Mouse (Mus musculus): ENCODE data around the gene Cfap43. TPM values are rescaled to one million over a fixed set of nuclear protein-coding genes. Genes with fewer than 3 reads are reported as not detected.

The Cfap43 gene
- polyA plus RNA-seq, 2 experiments, result 0.08 to 0.11 TPM

DNA sequence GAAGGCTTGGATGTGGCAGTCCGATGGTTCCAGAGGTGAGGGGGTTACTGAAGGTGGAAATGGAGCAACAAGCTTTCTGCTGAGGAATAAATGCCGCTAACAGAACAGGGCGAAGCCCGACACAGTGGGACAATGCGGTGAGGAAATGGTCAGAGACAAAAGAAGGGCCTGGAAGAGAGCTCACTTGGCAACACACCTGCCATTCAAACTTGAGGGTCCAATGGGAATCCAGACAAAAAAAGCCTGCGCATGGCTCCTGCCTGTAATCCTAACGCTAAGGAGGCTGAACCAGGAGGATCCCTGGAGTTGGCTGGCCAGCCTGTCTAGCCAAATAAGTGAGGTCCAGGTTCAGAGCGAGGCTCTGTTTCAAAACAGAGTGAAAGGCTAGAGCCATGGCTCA is 222.7 kb downstream of the Cfap43 start:
- H3K4me1 ChIP-seq (ENCODE audit: control insufficient read depth, insufficient read depth, low read length), result peaks cover 8% of the 10 kb centered on the region
- 95% methylated on average over 8 of the region's 8 CpGs for whole genome bisulfite sequencing
- no peaks in the 10 kb centered on the region for H3K36me3 ChIP-seq (ENCODE audit: control insufficient read depth, insufficient read depth, low read length)
- DNase-seq (ENCODE audit: low spot score) (no peak), ATAC-seq (ENCODE audit: low FRiP score, low read depth) (no peak)
- H3K4me2 ChIP-seq (replicated peaks; ENCODE audit: low read depth, low read length, severe bottlenecking), result no peak overlapping the region
- no peaks in the 10 kb centered on the region for H3K27me3 ChIP-seq (ENCODE audit: control insufficient read depth, insufficient read depth, low read length)
- no peaks in the 10 kb centered on the region for H3K9me3 ChIP-seq (ENCODE audit: control insufficient read depth, low read length)
- H3K27ac ChIP-seq (replicated peaks; ENCODE audit: low read depth, low read length), result no peak overlapping the region
- no peak for TF ChIP-seq POLR2A (IDR thresholded peaks at IDR 0.05; ENCODE audit: borderline replicate concordance, extremely low read depth, insufficient read depth, insufficient read length)
- no peak overlapping the region for H3K4me3 ChIP-seq (replicated peaks; ENCODE audit: low read length)
- no peak overlapping the region for H3K9ac ChIP-seq (ENCODE audit: low read depth, low read length, severe bottlenecking)

GRCm38 (mm10) chr19:47695725-47696124 is 223.4 kb downstream of the Cfap43 start:
- H3K9ac ChIP-seq (ENCODE audit: low read depth, low read length, severe bottlenecking), result no peak overlapping the region
- H3K27ac ChIP-seq (replicated peaks; ENCODE audit: low read depth, low read length), result no peak overlapping the region
- no peak for TF ChIP-seq POLR2A (IDR thresholded peaks at IDR 0.05; ENCODE audit: borderline replicate concordance, extremely low read depth, insufficient read depth, insufficient read length)
- H3K4me1 ChIP-seq (ENCODE audit: control insufficient read depth, insufficient read depth, low read length), result peaks cover 10% of the 10 kb centered on the region
- no peaks in the 10 kb centered on the region for H3K9me3 ChIP-seq (ENCODE audit: control insufficient read depth, low read length)
- no peak overlapping the region for H3K4me3 ChIP-seq (replicated peaks; ENCODE audit: low read length)
- no peak overlapping the region for H3K4me2 ChIP-seq (replicated peaks; ENCODE audit: low read depth, low read length, severe bottlenecking)
- ATAC-seq (ENCODE audit: low FRiP score, low read depth) (no peak), DNase-seq (ENCODE audit: low spot score) (no peak)
- H3K27me3 ChIP-seq (ENCODE audit: control insufficient read depth, insufficient read depth, low read length), result no peaks in the 10 kb centered on the region
- WGBS, result 91% methylated on average over 6 of the region's 6 CpGs
- H3K36me3 ChIP-seq (ENCODE audit: control insufficient read depth, insufficient read depth, low read length), result no peaks in the 10 kb centered on the region

- Histone ChIP-seq H3K4me2 (replicated peaks; ENCODE audit: low read depth, low read length, severe bottlenecking) (peak within 1 kb of the TSS; percentile 11; the same call in 1 of the 2 replicates), H3K4me3 (replicated peaks; ENCODE audit: low read length) (peak within 1 kb of the TSS; percentile 4), H3K36me3 (ENCODE audit: control insufficient read depth, insufficient read depth, low read length) (no peaks in the 10 kb centered on the region), H3K4me1 (ENCODE audit: control insufficient read depth, insufficient read depth, low read length) (peaks cover 10% of the 10 kb centered on the region), H3K27me3 (ENCODE audit: control insufficient read depth, insufficient read depth, low read length) (no peaks in the 10 kb centered on the region), H3K9ac (ENCODE audit: low read depth, low read length, severe bottlenecking) (no peak within 1 kb of the TSS), H3K27ac (replicated peaks; ENCODE audit: low read depth, low read length) (no peak within 1 kb of the TSS), H3K9me3 (ENCODE audit: control insufficient read depth, low read length) (no peaks in the 10 kb centered on the region)
- no peak for TF ChIP-seq POLR2A (IDR thresholded peaks at IDR 0.05; ENCODE audit: borderline replicate concordance, extremely low read depth, insufficient read depth, insufficient read length)
- 52% methylated on average over 6 of the region's 6 CpGs for WGBS
- ATAC-seq (ENCODE audit: low FRiP score, low read depth) (no peak), DNase-seq (ENCODE audit: low spot score) (no peak)
Measured at GRCm38 (mm10) chr19:47691994-47692393, 227.1 kb downstream of the Cfap43 start, which contains the start of gene Col17a1. Gene Col17a1, minus strand, starts transcription at chr19:47692094.

GRCm38 (mm10) chr19:47689592-47689991 is 229.5 kb downstream of the Cfap43 start:
- no peaks in the 10 kb centered on the region for H3K9me3 ChIP-seq (ENCODE audit: control insufficient read depth, low read length)
- no peak for ATAC-seq (ENCODE audit: low FRiP score, low read depth)
- H3K27me3 ChIP-seq (ENCODE audit: control insufficient read depth, insufficient read depth, low read length), result no peaks in the 10 kb centered on the region
- 91% methylated on average over 7 of the region's 7 CpGs for WGBS
- no peaks in the 10 kb centered on the region for H3K36me3 ChIP-seq (ENCODE audit: control insufficient read depth, insufficient read depth, low read length)
- no peak for DNase-seq (ENCODE audit: low spot score)
- no peak for TF ChIP-seq POLR2A (IDR thresholded peaks at IDR 0.05; ENCODE audit: borderline replicate concordance, extremely low read depth, insufficient read depth, insufficient read length)
- no peak overlapping the region for H3K4me2 ChIP-seq (replicated peaks; ENCODE audit: low read depth, low read length, severe bottlenecking)
- peaks cover 15% of the 10 kb centered on the region for H3K4me1 ChIP-seq (ENCODE audit: control insufficient read depth, insufficient read depth, low read length)
- no peak overlapping the region for H3K4me3 ChIP-seq (replicated peaks; ENCODE audit: low read length)
- no peak overlapping the region for H3K9ac ChIP-seq (ENCODE audit: low read depth, low read length, severe bottlenecking)
- no peak overlapping the region for H3K27ac ChIP-seq (replicated peaks; ENCODE audit: low read depth, low read length)

Small RNA genes within 50 kb of the gene (microRNA-seq; reads per million reads assigned to microRNA genes)
- gene Gm22240 (not detected), gene Mir8090 (not detected)

Other genes starting within 250 kb of the Cfap43 start
- 33.8 and 35.3 TPM in 2 replicates for gene Col17a1, start 227.2 kb downstream of the Cfap43 start, polyA plus RNA-seq (2012; rRNA removed)
- gene Col17a1, start 227.2 kb downstream of the Cfap43 start, polyA plus RNA-seq (2014; fragmentation: Nextera tagmentation; extraction: Ambion mirVana), result 29.7 and 31.1 TPM in 2 replicates
- gene Sfr1, start 187.6 kb downstream of the Cfap43 start, polyA plus RNA-seq (2012; rRNA removed), result 163 and 176 TPM in 2 replicates
- gene Sfr1, start 187.6 kb downstream of the Cfap43 start, polyA plus RNA-seq (2014; fragmentation: Nextera tagmentation; extraction: Ambion mirVana), result 306 and 319 TPM in 2 replicates
- gene Gsto1, start 64.3 kb downstream of the Cfap43 start, polyA plus RNA-seq (2012; rRNA removed), result 71.3 and 79.9 TPM in 2 replicates
- gene Gsto1, start 64.3 kb downstream of the Cfap43 start, polyA plus RNA-seq (2014; fragmentation: Nextera tagmentation; extraction: Ambion mirVana), result 132 and 134 TPM in 2 replicates
- 1.2 and 1.6 TPM in 2 replicates for gene Gsto2, start 53.8 kb downstream of the Cfap43 start, polyA plus RNA-seq (2012; rRNA removed)
- gene Gsto2, start 53.8 kb downstream of the Cfap43 start, polyA plus RNA-seq (2014; fragmentation: Nextera tagmentation; extraction: Ambion mirVana), result 0.87 and 1.4 TPM in 2 replicates
- gene Itprip, start within 50 bp of the Cfap43 start, polyA plus RNA-seq (2012; rRNA removed), result 14.4 and 16.5 TPM in 2 replicates
- gene Itprip, start within 50 bp of the Cfap43 start, polyA plus RNA-seq (2014; fragmentation: Nextera tagmentation; extraction: Ambion mirVana), result 17.1 and 18.4 TPM in 2 replicates
- gene Cfap58, start 18.4 kb upstream of the Cfap43 start, polyA plus RNA-seq (2012; rRNA removed), result 0.05 TPM in 1 of 2 replicates, not detected in the other
- gene Cfap58, start 18.4 kb upstream of the Cfap43 start, polyA plus RNA-seq (2014; fragmentation: Nextera tagmentation; extraction: Ambion mirVana), result 0.07 TPM in 1 of 2 replicates, not detected in the other

Data from limb, embryonic 14.5 days (tissue).